Mouse (Mus musculus) embryonic fibroblast, embryonic 13.5 days (primary cell): ENCODE measurements around the gene Golt1a. TPM values are rescaled to one million over a fixed set of nuclear protein-coding genes. Genes with fewer than 3 reads are reported as not detected.

ENCODE experiments used
- H3K27ac ChIP-seq: 2 replicates; pipeline ENCODE4 v1.5.1; 2012; ENCODE audit warnings: low read length, control low read depth, inconsistent platforms; ENCODE audit not compliant: insufficient read depth
- H3K4me1 ChIP-seq: 2 replicates; pipeline ENCODE4 v1.6.1; 2011; ENCODE audit warnings: low read length; ENCODE audit not compliant: control insufficient read depth, insufficient read depth
- H3K4me3 ChIP-seq: 2 replicates; pipeline ENCODE4 v1.5.1; 2011; ENCODE audit warnings: mild to moderate bottlenecking, control low read depth, low read length; ENCODE audit not compliant: insufficient read depth
- CTCF ChIP-seq: IDR thresholded peaks from 2 replicates; pipeline ENCODE4 v1.5.1; 2011; ENCODE audit warnings: mild to moderate bottlenecking, control low read depth, low read length, moderate library complexity, borderline replicate concordance; ENCODE audit not compliant: insufficient read depth
- POLR2A ChIP-seq: IDR thresholded peaks from 2 replicates; pipeline ENCODE4 v1.6.1; 2011; ENCODE audit warnings: low read depth, mild to moderate bottlenecking, control low read depth, low read length, moderate library complexity
- polyA plus RNA-seq: library from polyadenylated mRNA; stranded (reverse); fragments of >200 nt; gene quantifications from 2 replicates; pipeline ENCODE4 v1.2.4, GENCODE M21; 2011; ENCODE audit warnings: low read depth; ENCODE audit not compliant: missing spikeins, insufficient read length

Gene Golt1a
- polyA plus RNA-seq, 1 experiment = not detected

DNA sequence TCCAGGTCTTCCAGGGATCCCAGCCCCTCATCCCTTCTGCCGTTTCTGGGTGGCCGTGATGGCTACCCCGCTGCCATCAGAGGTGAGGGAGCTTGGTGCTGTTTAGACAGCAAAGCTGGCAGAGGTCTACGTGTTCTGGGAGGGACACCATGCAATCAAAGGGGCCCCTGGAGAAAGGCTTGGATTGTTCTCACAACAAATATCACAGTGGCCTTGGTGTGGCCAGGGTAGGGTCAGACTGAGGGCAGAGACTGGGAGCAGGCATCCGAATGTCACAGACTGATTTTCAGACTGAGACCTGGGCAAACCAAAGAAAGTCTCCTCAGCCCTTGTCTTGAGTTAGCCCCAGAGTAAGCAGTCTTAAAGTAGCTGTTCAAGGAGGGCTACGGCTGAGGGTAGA lies 61.8 kb downstream of the Golt1a start:
- no peak for TF ChIP-seq POLR2A
- no peaks in the 10 kb centered on the region for H3K4me1 ChIP-seq
- no peak overlapping the region for H3K4me3 ChIP-seq
- H3K27ac ChIP-seq = no peak overlapping the region

- H3K27ac ChIP-seq = no peak overlapping the region
- H3K4me3 ChIP-seq = no peak overlapping the region
- H3K4me1 ChIP-seq = no peaks in the 10 kb centered on the region
- TF ChIP-seq CTCF (no peak), POLR2A (no peak)
These were observed 62.5 kb downstream of the Golt1a start for GRCm38 (mm10) chr1:133372113-133372512.

Other genes with a start within 250 kb of the Golt1a start
- gene Ppp1r15b, start 178.7 kb upstream of the Golt1a start, polyA plus RNA-seq = 55.8 and 63.3 TPM in 2 replicates
- gene Plekha6, start 145.6 kb upstream of the Golt1a start, polyA plus RNA-seq = 2.6 and 3.6 TPM in 2 replicates
- not detected in 2 replicates for gene Kiss1, start 12.1 kb downstream of the Golt1a start, polyA plus RNA-seq
- not detected in 2 replicates for gene Ren1, start 40.7 kb downstream of the Golt1a start, polyA plus RNA-seq
- 0.25 TPM in 1 of 2 replicates, not detected in the other for gene Etnk2, start 53.8 kb downstream of the Golt1a start, polyA plus RNA-seq
- gene Sox13, start 114.6 kb downstream of the Golt1a start, polyA plus RNA-seq = 1.6 and 2.7 TPM in 2 replicates